8 mouse cellular contexts compared by ENCODE assay signal in genomic region chr11:53770125-53770791, GRCm38 (mm10). TPM values are rescaled to one million over a fixed set of nuclear protein-coding genes. Genes with fewer than 3 reads are reported as not detected.
A peak's percentile ranks its signal among the peaks of the same experiment; 100 is the strongest.
DNase-seq lines count a peak whose midpoint lies in the region; ATAC-seq and TF ChIP-seq lines count a peak whose summit lies in the region.

No protein-coding gene starts in this region.

- peak overlapping the region; percentile 73 for H3K4me2 ChIP-seq in intestine, postnatal 0 days (replicated peaks; ENCODE audit: low read depth)
- H3K4me2 ChIP-seq in limb, embryonic 15.5 days = peak overlapping the region; percentile 85
- peak overlapping the region; percentile 98 for H3K4me2 ChIP-seq in midbrain, embryonic 15.5 days

- ATAC-seq in erythroblast, adult 5-6 weeks (replicated peaks; ENCODE audit: low FRiP score, poor library complexity, severe bottlenecking) = no peak
- ATAC-seq in intestine, postnatal 0 days = peak; percentile 79
- peak; percentile 66; the same call in 1 of the 2 replicates for ATAC-seq in limb, embryonic 15.5 days (ENCODE audit: insufficient number of reproducible peaks, low FRiP score, low TSS enrichment, low read depth)
- ATAC-seq in midbrain, embryonic 15.5 days (replicated peaks) = peak; percentile 86

- TF ChIP-seq POLR2A in cortical plate, adult 2 months (IDR thresholded peaks at IDR 0.05; ENCODE audit: extremely low read depth, insufficient read depth, low read length) = no peak

- peaks cover 51% of the 10 kb centered on the region for H3K27me3 ChIP-seq in erythroblast, embryonic 14.5 days (ENCODE audit: control insufficient read depth)
- H3K27me3 ChIP-seq in intestine, postnatal 0 days (replicated peaks; ENCODE audit: control insufficient read depth, insufficient read depth, low read length) = no peaks in the 10 kb centered on the region
- H3K27me3 ChIP-seq in limb, embryonic 15.5 days = no peaks in the 10 kb centered on the region
- peaks cover 32% of the 10 kb centered on the region for H3K27me3 ChIP-seq in midbrain, embryonic 15.5 days (replicated peaks)

- peak overlapping the region; percentile 92 for H3K9ac ChIP-seq in intestine, postnatal 0 days (ENCODE audit: low read depth, low read length)
- H3K9ac ChIP-seq in limb, embryonic 15.5 days = peak overlapping the region; percentile 63
- peak overlapping the region; percentile 61 for H3K9ac ChIP-seq in midbrain, embryonic 15.5 days

- peak overlapping the region; percentile 61 for H3K4me3 ChIP-seq in erythroblast, embryonic 14.5 days (replicated peaks)
- peak overlapping the region; percentile 82 for H3K4me3 ChIP-seq in cortical plate, adult 2 months (ENCODE audit: insufficient read depth, low read length)
- peak overlapping the region; percentile 91 for H3K4me3 ChIP-seq in intestine, postnatal 0 days (ENCODE audit: low read depth, low read length)
- peak overlapping the region; percentile 79 for H3K4me3 ChIP-seq in limb, embryonic 15.5 days
- peak overlapping the region; percentile 63 for H3K4me3 ChIP-seq in midbrain, embryonic 15.5 days

- peak overlapping the region; percentile 79 for H3K27ac ChIP-seq in cortical plate, adult 2 months (ENCODE audit: insufficient read depth, low read length)
- H3K27ac ChIP-seq in intestine, postnatal 0 days (ENCODE audit: low read depth, low read length) = peak overlapping the region; percentile 97
- peak overlapping the region; percentile 82 for H3K27ac ChIP-seq in limb, embryonic 15.5 days
- H3K27ac ChIP-seq in midbrain, embryonic 15.5 days = no peak overlapping the region; the same call in 1 of the 2 replicates

- DNase-seq in gastrocnemius, postnatal 4 days (ENCODE audit: low spot score in 2 of 2) = peak; percentile 78 to 82
- DNase-seq in spleen, postnatal 14 days (ENCODE audit: low spot score in 2 of 2) = peak; percentile 46 to 68

- H3K9me3 ChIP-seq in erythroblast, embryonic 14.5 days (ENCODE audit: control insufficient read depth, low read length) = no peaks in the 10 kb centered on the region
- H3K9me3 ChIP-seq in intestine, postnatal 0 days (ENCODE audit: control insufficient read depth) = no peaks in the 10 kb centered on the region
- H3K9me3 ChIP-seq in limb, embryonic 15.5 days = no peaks in the 10 kb centered on the region
- H3K9me3 ChIP-seq in midbrain, embryonic 15.5 days = no peaks in the 10 kb centered on the region

- H3K4me1 ChIP-seq in erythroblast, embryonic 14.5 days (ENCODE audit: control insufficient read depth) = peaks cover 13% of the 10 kb centered on the region
- H3K4me1 ChIP-seq in cortical plate, adult 2 months (ENCODE audit: control insufficient read depth, insufficient read depth, low read length) = no peaks in the 10 kb centered on the region
- H3K4me1 ChIP-seq in intestine, postnatal 0 days (replicated peaks; ENCODE audit: control insufficient read depth, insufficient read depth, low read length) = 0 out of 2 replicates have a peak, but pooled peaks cover 3% of the 10 kb centered on the region
- peaks cover 26% of the 10 kb centered on the region for H3K4me1 ChIP-seq in limb, embryonic 15.5 days
- peaks cover 13% of the 10 kb centered on the region for H3K4me1 ChIP-seq in midbrain, embryonic 15.5 days

- no peak for TF ChIP-seq CTCF in cortical plate, adult 2 months (IDR thresholded peaks at IDR 0.05; ENCODE audit: extremely low read depth, insufficient read depth, low read length)
- peak; percentile 59 for TF ChIP-seq CTCF in intestine, postnatal 0 days (IDR thresholded peaks at IDR 0.05; ENCODE audit: low read depth)

- WGBS in intestine, postnatal 0 days = under 1% methylated on average over 75 of the region's 75 CpGs
- WGBS in limb, embryonic 15.5 days = under 1% methylated on average over 74 of the region's 75 CpGs
- under 1% methylated on average over 69 of the region's 75 CpGs for WGBS in midbrain, embryonic 15.5 days

- peaks cover 10% of the 10 kb centered on the region; the same call in 1 of the 2 replicates for H3K36me3 ChIP-seq in erythroblast, embryonic 14.5 days (ENCODE audit: control insufficient read depth)
- peaks cover 39% of the 10 kb centered on the region for H3K36me3 ChIP-seq in intestine, postnatal 0 days (ENCODE audit: control insufficient read depth, insufficient read depth)
- H3K36me3 ChIP-seq in limb, embryonic 15.5 days = peaks cover 18% of the 10 kb centered on the region; the same call in 1 of the 2 replicates
- no peaks in the 10 kb centered on the region for H3K36me3 ChIP-seq in midbrain, embryonic 15.5 days (replicated peaks)

RNA-seq across cellular contexts. Expression of gene Irf1, which starts 0.4 kb away (rescaled TPM):
- 0.01 and 0.04 TPM in 2 replicates for polyA plus RNA-seq in erythroblast, embryonic 14.5 days (2012)
- 8.8 and 17.8 TPM in 2 replicates for total RNA-seq in erythroblast, adult 5-6 weeks (2015; ENCODE audit: low replicate concordance)
- 15.9 and 22.7 TPM in 2 replicates for total RNA-seq in erythroblast, adult 5-6 weeks (2017; ENCODE audit: low replicate concordance)
- polyA plus RNA-seq in cortical plate, adult 2 months (2012; rRNA removed) = 10.9 and 13.8 TPM in 2 replicates
- total RNA-seq in gastrocnemius, postnatal 4 days (2021) = 10 to 100 TPM; 16.1 to 17.0 TPM
- 64.3 and 76.1 TPM in 2 replicates for polyA plus RNA-seq in intestine, postnatal 0 days (2015; fragmentation: Nextera tagmentation; extraction: Ambion mirVana)
- 14.6 and 16.4 TPM in 2 replicates for polyA plus RNA-seq in limb, embryonic 15.5 days (2015; fragmentation: Nextera tagmentation; extraction: Ambion mirVana)
- 2.6 and 3.1 TPM in 2 replicates for polyA plus RNA-seq in midbrain, embryonic 15.5 days (2015; fragmentation: Nextera tagmentation; extraction: Ambion mirVana)

RNA-seq across cellular contexts. Expression of gene Gm17334, which starts 2.7 kb away (rescaled TPM):
- polyA plus RNA-seq in erythroblast, embryonic 14.5 days (2012) = not detected in 2 replicates
- total RNA-seq in erythroblast, adult 5-6 weeks (2015; ENCODE audit: low replicate concordance) = not detected in 2 replicates
- not detected in 2 replicates for total RNA-seq in erythroblast, adult 5-6 weeks (2017; ENCODE audit: low replicate concordance)
- 1.4 and 2.3 TPM in 2 replicates for polyA plus RNA-seq in cortical plate, adult 2 months (2012; rRNA removed)
- total RNA-seq in gastrocnemius, postnatal 4 days (2021) = under 1 TPM; 0.31 to 0.32 TPM
- 0.17 and 0.67 TPM in 2 replicates for polyA plus RNA-seq in intestine, postnatal 0 days (2015; fragmentation: Nextera tagmentation; extraction: Ambion mirVana)
- polyA plus RNA-seq in limb, embryonic 15.5 days (2015; fragmentation: Nextera tagmentation; extraction: Ambion mirVana) = 0.22 TPM in 1 of 2 replicates, not detected in the other
- not detected in 2 replicates for polyA plus RNA-seq in midbrain, embryonic 15.5 days (2015; fragmentation: Nextera tagmentation; extraction: Ambion mirVana)

RNA-seq across cellular contexts. Expression of gene Il5, which starts 49.7 kb away (rescaled TPM):
- not detected in 2 replicates for polyA plus RNA-seq in erythroblast, embryonic 14.5 days (2012)
- total RNA-seq in erythroblast, adult 5-6 weeks (2015; ENCODE audit: low replicate concordance) = not detected in 2 replicates
- total RNA-seq in erythroblast, adult 5-6 weeks (2017; ENCODE audit: low replicate concordance) = not detected in 2 replicates
- polyA plus RNA-seq in cortical plate, adult 2 months (2012; rRNA removed) = 0.15 and 0.34 TPM in 2 replicates
- total RNA-seq in gastrocnemius, postnatal 4 days (2021) = not detected
- polyA plus RNA-seq in intestine, postnatal 0 days (2015; fragmentation: Nextera tagmentation; extraction: Ambion mirVana) = not detected in 2 replicates
- not detected in 2 replicates for polyA plus RNA-seq in limb, embryonic 15.5 days (2015; fragmentation: Nextera tagmentation; extraction: Ambion mirVana)
- not detected in 2 replicates for polyA plus RNA-seq in midbrain, embryonic 15.5 days (2015; fragmentation: Nextera tagmentation; extraction: Ambion mirVana)
